Mouse (Mus musculus) kidney, postnatal 0 days (tissue): Measurements from ENCODE around the gene Adar. TPM values are rescaled to one million over a fixed set of nuclear protein-coding genes. Genes with fewer than 3 reads are reported as not detected.
A peak's percentile ranks its signal among the peaks of the same experiment; 100 is the strongest.

ENCODE experiments used
- ATAC-seq: fragments of 200-750 bp; cut with Nextera tagmentation; replicated peaks from 2 replicates; pipeline ENCODE4 v1.8.0; 2017; ENCODE audit warnings: low read depth, moderate number of reproducible peaks, moderate TSS enrichment, moderate library complexity; ENCODE audit not compliant: low FRiP score
- DNase-seq: peaks from one replicate; pipeline ENCODE4 v3.0.0-alpha.2; 2016; ENCODE audit warnings: low spot score
- H3K27ac ChIP-seq: fragments of 300-500 bp; sonication (generic); 2 replicates; pipeline ENCODE4 v1.5.1; 2014; ENCODE audit warnings: mild to moderate bottlenecking
- H3K27me3 ChIP-seq: fragments of 300-500 bp; sonication (generic); 2 replicates; pipeline ENCODE4 v1.6.1; 2014; ENCODE audit warnings: low read length, mixed read lengths; ENCODE audit not compliant: insufficient read depth
- H3K36me3 ChIP-seq: fragments of 300-500 bp; sonication (generic); 2 replicates; pipeline ENCODE4 v1.6.1; 2014; ENCODE audit warnings: low read length, mixed read lengths; ENCODE audit not compliant: insufficient read depth
- H3K4me1 ChIP-seq: fragments of 300-500 bp; sonication (generic); replicated peaks from 2 replicates; pipeline ENCODE4 v1.6.1; 2014; ENCODE audit warnings: antibody characterized with exemption, low read length, mixed read lengths; ENCODE audit not compliant: insufficient read depth
- H3K4me2 ChIP-seq: fragments of 300-500 bp; sonication (generic); 2 replicates; pipeline ENCODE4 v1.6.1; 2014; ENCODE audit warnings: mild to moderate bottlenecking, low read length, moderate library complexity, mixed read lengths
- H3K4me3 ChIP-seq: fragments of 300-500 bp; sonication (generic); replicated peaks from 2 replicates; pipeline ENCODE4 v1.5.1; 2014; ENCODE audit warnings: low read depth, low read length
- H3K9ac ChIP-seq: fragments of 300-500 bp; sonication (generic); 2 replicates; pipeline ENCODE4 v1.6.1; 2014; ENCODE audit warnings: low read depth, low read length
- H3K9me3 ChIP-seq: fragments of 300-500 bp; sonication (generic); replicated peaks from 2 replicates; pipeline ENCODE4 v1.6.1; 2016; ENCODE audit warnings: low read length, inconsistent platforms, mixed read lengths
- CTCF ChIP-seq: IDR thresholded peaks from 2 replicates; pipeline ENCODE4 v1.5.1; 2016; ENCODE audit warnings: antibody characterized with exemption, low read depth, mild to moderate bottlenecking, moderate library complexity
- WGBS: fragments of 180-500 bp; shearing (Covaris S2); extraction: QIAGEN DNeasy Blood & Tissue Kit; methylation state at CpG from one replicate; pipeline ENCODE4 v1.1.7; 2014; 5-methylcytosine and 5-hydroxymethylcytosine counted together
- polyA plus RNA-seq: library from polyadenylated mRNA; unstranded; fragments of >200 nt; fragmentation: Nextera tagmentation; extraction: Ambion mirVana; gene quantifications from 2 replicates; pipeline ENCODE4 v1.2.1, GENCODE M21; 2015

Adar gene
- polyA plus RNA-seq, 1 experiment from 2014 or later = 9.6 TPM

- Histone ChIP-seq H3K9ac (no peak overlapping the region), H3K4me1 (peaks cover 8% of the 10 kb centered on the region), H3K27ac (no peak overlapping the region), H3K4me2 (no peak overlapping the region), H3K4me3 (no peak overlapping the region), H3K9me3 (no peaks in the 10 kb centered on the region), H3K36me3 (no peaks in the 10 kb centered on the region), H3K27me3 (no peaks in the 10 kb centered on the region)
- no peak for ATAC-seq
- 79% methylated on average over 2 of the region's 2 CpGs for WGBS
- no peak for DNase-seq
- TF ChIP-seq CTCF = peak; percentile 36; the same call in 1 of the 2 replicates
Observed at GRCm38 (mm10) chr3:89728848-89729247, 14.0 kb downstream of the Adar start.

GRCm38 (mm10) chr3:89730350-89731331 lies 15.8 kb downstream of the Adar start:
- H3K27me3 ChIP-seq = no peaks in the 10 kb centered on the region
- peaks cover 8% of the 10 kb centered on the region for H3K4me1 ChIP-seq
- WGBS = 1% methylated on average over 32 of the region's 32 CpGs
- H3K9me3 ChIP-seq = no peaks in the 10 kb centered on the region
- peak; percentile 76 for TF ChIP-seq CTCF
- peak; percentile 94 for ATAC-seq
- H3K36me3 ChIP-seq = peaks cover 2% of the 10 kb centered on the region; the same call in 1 of the 2 replicates
- H3K9ac ChIP-seq = peak overlapping the region; percentile 82
- DNase-seq = peak; percentile 96
- peak overlapping the region; percentile 78 for H3K4me3 ChIP-seq
- peak overlapping the region; percentile 94 for H3K27ac ChIP-seq
- peak overlapping the region; percentile 69 for H3K4me2 ChIP-seq

GRCm38 (mm10) chr3:89732091-89732490 lies 17.3 kb downstream of the Adar start:
- Histone ChIP-seq H3K9me3 (no peaks in the 10 kb centered on the region), H3K4me1 (peaks cover 8% of the 10 kb centered on the region), H3K36me3 (peaks cover 10% of the 10 kb centered on the region), H3K4me3 (no peak overlapping the region), H3K27ac (no peak overlapping the region), H3K27me3 (no peaks in the 10 kb centered on the region), H3K9ac (no peak overlapping the region), H3K4me2 (peak overlapping the region; percentile 69)
- WGBS = 91% methylated on average over 4 of the region's 4 CpGs
- ATAC-seq = no peak
- DNase-seq = no peak
- no peak for TF ChIP-seq CTCF

- no peaks in the 10 kb centered on the region for H3K9me3 ChIP-seq
- H3K4me2 ChIP-seq = no peak overlapping the region
- peaks cover 50% of the 10 kb centered on the region for H3K36me3 ChIP-seq
- H3K27ac ChIP-seq = no peak overlapping the region
- WGBS = 97% methylated on average over 6 of the region's 6 CpGs
- H3K9ac ChIP-seq = no peak overlapping the region
- no peak overlapping the region for H3K4me3 ChIP-seq
- H3K27me3 ChIP-seq = no peaks in the 10 kb centered on the region
- H3K4me1 ChIP-seq = no peaks in the 10 kb centered on the region
- ATAC-seq = no peak
- DNase-seq = no peak
- no peak for TF ChIP-seq CTCF
Observed at GRCm38 (mm10) chr3:89738509-89738908, 23.7 kb downstream of the Adar start.

- 46% methylated on average over 1 of the region's 1 CpGs for WGBS
- Histone ChIP-seq H3K9ac (no peak overlapping the region), H3K27me3 (no peaks in the 10 kb centered on the region), H3K4me3 (no peak overlapping the region), H3K27ac (no peak overlapping the region), H3K9me3 (no peaks in the 10 kb centered on the region), H3K36me3 (peaks cover 30% of the 10 kb centered on the region), H3K4me1 (no peaks in the 10 kb centered on the region), H3K4me2 (no peak overlapping the region)
- TF ChIP-seq CTCF = no peak
- peak; percentile 5 for DNase-seq
- no peak for ATAC-seq
Observed at GRCm38 (mm10) chr3:89752307-89752706, 37.5 kb downstream of the Adar start.

- Histone ChIP-seq H3K4me3 (no peak overlapping the region), H3K27me3 (no peaks in the 10 kb centered on the region), H3K4me2 (no peak overlapping the region), H3K4me1 (no peaks in the 10 kb centered on the region), H3K9ac (no peak overlapping the region), H3K9me3 (no peaks in the 10 kb centered on the region), H3K36me3 (peaks cover 11% of the 10 kb centered on the region; the same call in 1 of the 2 replicates), H3K27ac (no peak overlapping the region)
- DNase-seq (no peak), ATAC-seq (no peak)
- 73% methylated on average over 6 of the region's 6 CpGs for WGBS
- TF ChIP-seq CTCF = no peak
Observed at GRCm38 (mm10) chr3:89755283-89755682, 40.5 kb downstream of the Adar start.
